Mouse (Mus musculus): ENCODE data around the gene Map3k13.
"Not testable (repeated sequence)": the region's sequence is repeated elsewhere in the genome, so short reads cannot be mapped to it uniquely, and the experiment has no call there.

The Map3k13 gene

GRCm38 (mm10) chr16:21807786-21808185 lies 13.6 kb downstream of the Map3k13 start:
- in situ Hi-C loops (cut with MboI, MseI), result not testable (repeated sequence)

- in situ Hi-C loops (cut with MboI, MseI), result no loop called here
Observed at GRCm38 (mm10) chr16:21813164-21813834, 19.2 kb downstream of the Map3k13 start.

- in situ Hi-C loops (cut with MboI, MseI), result no loop called here
Observed at GRCm38 (mm10) chr16:21814861-21815668, 20.9 kb downstream of the Map3k13 start.

- in situ Hi-C loops (cut with MboI, MseI), result no loop called here
Observed at GRCm38 (mm10) chr16:21815669-21816010, 21.5 kb downstream of the Map3k13 start.

GRCm38 (mm10) chr16:21818132-21818531 lies 24.0 kb downstream of the Map3k13 start:
- in situ Hi-C loops (cut with MboI, MseI), result no loop called here

- in situ Hi-C loops (cut with MboI, MseI), result no loop called here
Observed at GRCm38 (mm10) chr16:21818629-21819028, 24.5 kb downstream of the Map3k13 start.

GRCm38 (mm10) chr16:21825612-21826031 lies 31.5 kb downstream of the Map3k13 start:
- in situ Hi-C loops (cut with MboI, MseI), result no loop called here

GRCm38 (mm10) chr16:21827153-21827552 lies 33.0 kb downstream of the Map3k13 start:
- in situ Hi-C loops (cut with MboI, MseI), result no loop called here

GRCm38 (mm10) chr16:21827581-21827980 lies 33.4 kb downstream of the Map3k13 start:
- in situ Hi-C loops (cut with MboI, MseI), result no loop called here

- in situ Hi-C loops (cut with MboI, MseI), result no loop called here
Observed at GRCm38 (mm10) chr16:21829711-21830110, 35.6 kb downstream of the Map3k13 start.

- in situ Hi-C loops (cut with MboI, MseI), result no loop called here
Observed at GRCm38 (mm10) chr16:21830784-21831183, 36.6 kb downstream of the Map3k13 start.

GRCm38 (mm10) chr16:21831764-21832163 lies 37.6 kb downstream of the Map3k13 start:
- in situ Hi-C loops (cut with MboI, MseI), result no loop called here

- in situ Hi-C loops (cut with MboI, MseI), result no loop called here
Observed at GRCm38 (mm10) chr16:21833469-21833868, 39.3 kb downstream of the Map3k13 start.

GRCm38 (mm10) chr16:21833970-21834369 lies 39.8 kb downstream of the Map3k13 start:
- in situ Hi-C loops (cut with MboI, MseI), result no loop called here

- in situ Hi-C loops (cut with MboI, MseI), result no loop called here
Observed at GRCm38 (mm10) chr16:21834866-21835583, 40.9 kb downstream of the Map3k13 start.

- in situ Hi-C loops (cut with MboI, MseI), result no loop called here
Observed at GRCm38 (mm10) chr16:21835584-21835931, 41.4 kb downstream of the Map3k13 start.

GRCm38 (mm10) chr16:21836311-21837072 lies 42.3 kb downstream of the Map3k13 start:
- in situ Hi-C loops (cut with MboI, MseI), result no loop called here

- in situ Hi-C loops (cut with MboI, MseI), result no loop called here
Observed at GRCm38 (mm10) chr16:21837694-21838093, 43.5 kb downstream of the Map3k13 start.

GRCm38 (mm10) chr16:21845800-21846671 lies 51.9 kb downstream of the Map3k13 start:
- in situ Hi-C loops (cut with MboI, MseI), result loop anchor here (10.0 kb wide), 1 partner anchor 159 kb away; the partner anchor contains the start of gene Senp2

- in situ Hi-C loops (cut with MboI, MseI), result loop anchor here (10.0 kb wide), 1 partner anchor 156 kb away; the partner anchor contains the start of gene Senp2
Observed at GRCm38 (mm10) chr16:21848444-21848843, 54.3 kb downstream of the Map3k13 start.
